Mouse (Mus musculus) G1E (cell line): ENCODE data around the gene Rmdn3.

Source experiments
- CTCF ChIP-seq: IDR thresholded peaks from 2 replicates; pipeline ENCODE4 v1.5.1; 2012; ENCODE audit warnings: low read depth, low read length, inconsistent platforms, mixed read lengths
- POLR2AphosphoS5 ChIP-seq: IDR thresholded peaks from 2 replicates; pipeline ENCODE4 v1.6.1; 2012; ENCODE audit warnings: low read depth, low read length, inconsistent platforms; ENCODE audit not compliant: insufficient replicate concordance

DNA sequence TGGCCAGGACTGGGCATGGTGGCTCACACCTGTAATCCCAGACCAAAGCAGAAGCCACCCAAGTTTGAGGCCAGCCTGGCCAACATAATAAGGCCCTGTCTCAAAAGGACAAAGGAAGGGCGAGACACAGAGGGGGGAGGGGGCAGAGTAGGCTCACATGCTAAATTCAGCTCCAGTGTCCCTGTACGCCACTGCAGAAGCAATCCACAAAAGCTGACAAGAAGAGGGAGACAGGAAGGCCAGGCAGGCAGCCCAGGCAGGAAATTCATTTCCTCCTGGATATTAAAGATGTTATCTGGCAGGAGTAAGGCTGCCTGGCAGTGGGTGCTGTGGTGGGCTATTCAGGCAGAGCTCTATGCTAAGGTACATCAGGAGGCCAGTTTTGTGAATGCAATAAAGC is 4.4 kb upstream of the Rmdn3 start:
- TF ChIP-seq CTCF (no peak), POLR2AphosphoS5 (no peak)
